Mouse (Mus musculus) liver, embryonic 16.5 days (tissue): Measurements from ENCODE around the gene Ccnd1. TPM values are rescaled to one million over a fixed set of nuclear protein-coding genes. Genes with fewer than 3 reads are reported as not detected.

Source experiments
- ATAC-seq: fragments of 200-750 bp; cut with Nextera tagmentation; 2 replicates; pipeline ENCODE4 v1.8.0; 2017; ENCODE audit warnings: low read depth, mild to moderate bottlenecking, moderate number of reproducible peaks, moderate library complexity
- H3K27ac ChIP-seq: fragments of 300-500 bp; sonication (generic); 2 replicates; pipeline ENCODE4 v1.5.1; 2014; ENCODE audit warnings: mild to moderate bottlenecking, low read length
- H3K27me3 ChIP-seq: fragments of 300-500 bp; sonication (generic); 2 replicates; pipeline ENCODE4 v1.6.1; 2014; ENCODE audit warnings: low read depth, low read length, mixed read lengths; ENCODE audit not compliant: control insufficient read depth, insufficient read depth
- H3K36me3 ChIP-seq: fragments of 300-500 bp; sonication (generic); 2 replicates; pipeline ENCODE4 v1.6.1; 2014; ENCODE audit warnings: mild to moderate bottlenecking; ENCODE audit not compliant: control insufficient read depth, insufficient read depth
- H3K4me1 ChIP-seq: fragments of 300-500 bp; sonication (generic); 2 replicates; pipeline ENCODE4 v1.6.1; 2014; ENCODE audit warnings: low read depth, low read length, mixed read lengths; ENCODE audit not compliant: control insufficient read depth
- H3K4me2 ChIP-seq: fragments of 300-500 bp; sonication (generic); 2 replicates; pipeline ENCODE4 v1.6.1; 2014; ENCODE audit warnings: low read depth, low read length, mixed read lengths
- H3K4me3 ChIP-seq: fragments of 300-500 bp; sonication (generic); 2 replicates; pipeline ENCODE4 v1.5.1; 2014; ENCODE audit warnings: low read depth, mild to moderate bottlenecking, low read length
- H3K9ac ChIP-seq: fragments of 300-500 bp; sonication (generic); 2 replicates; pipeline ENCODE4 v1.6.1; 2014; ENCODE audit warnings: low read depth, low read length
- H3K9me3 ChIP-seq: fragments of 300-500 bp; sonication (generic); replicated peaks from 2 replicates; pipeline ENCODE4 v1.6.1; 2016; ENCODE audit warnings: low read length; ENCODE audit not compliant: control insufficient read depth
- WGBS: fragments of 180-500 bp; shearing (Covaris S2); extraction: QIAGEN DNeasy Blood & Tissue Kit; methylation state at CpG from one replicate; pipeline ENCODE4 v1.1.7; 2014; ENCODE audit not compliant: insufficient replicate concordance; 5-methylcytosine and 5-hydroxymethylcytosine counted together
- polyA plus RNA-seq: library from polyadenylated mRNA; unstranded; fragments of >200 nt; fragmentation: Nextera tagmentation; extraction: Ambion mirVana; gene quantifications from 2 replicates; pipeline ENCODE4 v1.2.1, GENCODE M21; 2015

Gene Ccnd1
- polyA plus RNA-seq, 1 experiment from 2014 or later: 20.5 TPM

DNA sequence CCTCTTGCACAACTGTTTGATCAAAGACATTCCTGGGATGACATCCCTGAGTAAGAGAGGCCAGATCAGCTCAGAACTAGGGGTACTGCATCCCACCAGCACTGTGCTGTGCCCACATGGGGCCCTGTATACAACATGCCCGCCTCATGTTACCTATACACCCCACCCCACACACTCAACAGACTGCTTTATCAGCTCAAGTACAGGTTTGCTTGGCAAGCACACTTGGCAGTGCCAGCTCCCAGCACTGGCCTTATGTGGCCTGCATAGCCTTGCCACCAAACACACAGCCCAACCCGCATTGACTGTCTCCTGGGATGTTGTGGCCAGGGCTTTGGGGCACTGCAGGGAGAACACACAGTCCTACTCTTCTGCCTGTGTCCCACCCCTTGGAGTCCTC lies 12.1 kb downstream of the Ccnd1 start:
- no peaks in the 10 kb centered on the region; the same call in 1 of the 2 replicates for H3K4me1 ChIP-seq
- 0 out of 2 replicates have a peak, but pooled peaks have one; percentile 12 for ATAC-seq
- H3K27ac ChIP-seq: no peak overlapping the region
- H3K4me3 ChIP-seq: no peak overlapping the region
- no peaks in the 10 kb centered on the region for H3K36me3 ChIP-seq
- no peak overlapping the region for H3K4me2 ChIP-seq
- H3K9me3 ChIP-seq: no peaks in the 10 kb centered on the region
- H3K9ac ChIP-seq: no peak overlapping the region
- H3K27me3 ChIP-seq: no peaks in the 10 kb centered on the region
- 59% methylated on average over 2 of the region's 2 CpGs for WGBS

DNA sequence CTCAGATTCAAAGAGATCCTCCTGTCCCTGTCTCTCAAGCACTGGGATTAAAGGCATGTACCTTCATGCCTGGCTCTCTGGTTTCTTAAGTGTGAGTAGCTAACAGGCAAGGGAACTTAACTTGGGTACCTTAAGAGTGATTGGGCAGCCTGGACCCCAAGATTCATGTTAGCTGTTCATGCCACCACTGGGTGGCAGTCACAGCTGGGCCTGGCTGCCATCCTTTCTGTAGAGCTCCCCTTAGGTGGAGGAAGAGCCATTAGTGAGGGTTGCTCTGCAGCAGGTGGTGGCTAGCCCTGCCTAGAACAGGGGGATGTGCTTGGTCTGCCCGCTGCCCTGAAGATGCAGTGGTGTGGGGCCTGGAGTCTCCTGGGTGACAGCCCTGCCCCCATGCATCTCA lies 20.9 kb downstream of the Ccnd1 start:
- ATAC-seq: no peak
- WGBS: 79% methylated on average over 1 of the region's 1 CpGs

DNA sequence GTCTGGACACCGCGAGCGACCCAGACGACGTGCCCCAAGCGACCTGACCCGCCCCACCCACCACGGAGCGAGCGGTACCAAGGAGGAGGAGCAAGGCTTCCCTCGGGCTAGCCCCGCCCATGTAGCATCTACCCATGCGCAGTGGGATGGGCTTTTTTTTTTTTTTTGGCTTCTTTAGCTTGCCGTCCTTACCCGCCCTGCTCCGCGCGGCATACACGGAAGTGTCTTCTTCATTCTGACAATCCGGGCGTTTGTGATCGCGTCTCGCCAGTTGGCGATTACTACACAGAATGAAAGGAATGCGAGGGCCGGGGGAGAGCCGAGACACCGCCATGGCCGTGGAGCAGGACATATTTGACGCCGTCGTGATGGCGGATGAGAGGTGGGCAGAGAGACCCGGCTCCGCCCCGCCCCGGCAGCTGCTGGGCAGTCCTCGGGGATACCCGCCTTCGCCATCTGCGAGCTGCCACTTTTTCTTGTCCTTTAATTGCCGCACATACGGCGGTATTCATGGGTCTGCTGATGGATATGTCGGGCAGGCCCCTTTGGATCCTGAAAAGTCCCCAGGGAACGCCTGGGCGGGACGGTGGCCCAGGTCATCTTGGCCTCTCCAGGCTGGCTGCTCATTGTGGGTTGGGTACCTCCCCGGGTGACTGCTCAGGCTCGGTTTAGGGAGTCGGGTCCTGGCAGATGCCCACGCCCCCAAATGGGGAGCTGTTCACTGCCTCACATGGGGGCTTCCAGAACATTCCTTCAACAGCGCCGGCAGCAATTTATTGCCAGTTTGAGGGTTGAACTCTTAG lies 24.6 kb downstream of the Ccnd1 start, which contains the start of gene LTO1:
Gene LTO1, plus strand, starts transcription at position 153 of the 803 bp plus-strand sequence.
- peaks cover 13% of the 10 kb centered on the region for H3K4me1 ChIP-seq

More for the DNA sequence above, 20.9 kb downstream of the Ccnd1 start:
- Histone ChIP-seq H3K4me3 (no peak overlapping the region), H3K9ac (no peak overlapping the region), H3K4me1 (peaks cover 13% of the 10 kb centered on the region), H3K27ac (no peak overlapping the region), H3K27me3 (no peaks in the 10 kb centered on the region), H3K36me3 (no peaks in the 10 kb centered on the region; the same call in none of the 2 replicates), H3K9me3 (no peaks in the 10 kb centered on the region), H3K4me2 (no peak overlapping the region)

DNA sequence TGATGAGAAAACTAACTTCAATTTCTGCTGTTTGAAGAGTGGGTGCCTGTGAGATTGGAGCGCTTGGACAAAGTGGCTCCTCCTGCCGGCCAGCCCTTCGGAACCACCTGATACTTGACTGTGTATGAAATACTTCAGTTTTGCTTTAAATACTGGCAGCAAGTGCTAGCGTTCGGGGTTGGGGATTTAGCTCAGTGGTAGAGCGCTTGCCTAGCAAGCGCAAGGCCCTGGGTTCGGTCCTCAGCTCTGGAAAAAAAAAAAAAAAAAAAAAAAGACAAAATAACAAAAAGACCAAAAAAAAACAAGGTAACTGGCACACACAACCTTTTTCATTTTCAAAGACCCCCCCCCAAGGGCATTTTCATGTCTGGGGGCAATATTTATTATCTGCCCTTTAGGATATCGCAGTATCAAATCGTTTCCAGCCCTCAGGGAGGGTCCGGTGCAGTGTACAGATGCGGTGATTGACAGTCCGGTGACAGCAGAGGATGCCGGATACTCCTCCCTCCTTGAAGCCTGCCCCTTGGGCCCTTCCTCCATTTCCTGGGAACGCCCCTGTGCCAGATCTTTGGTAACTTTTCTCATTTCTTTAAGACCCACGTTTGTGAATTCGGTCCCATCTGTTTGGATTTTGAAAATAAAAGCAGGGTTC lies 25.3 kb downstream of the Ccnd1 start:
- H3K4me3 ChIP-seq: peak overlapping the region; percentile 94
- peaks cover 13% of the 10 kb centered on the region for H3K4me1 ChIP-seq
- peak overlapping the region; percentile 33; the same call in 1 of the 2 replicates for H3K27ac ChIP-seq
- peaks cover 4% of the 10 kb centered on the region for H3K27me3 ChIP-seq
- ATAC-seq: peak; percentile 86
- H3K4me2 ChIP-seq: peak overlapping the region; percentile 93
- 6% methylated on average over 17 of the region's 17 CpGs for WGBS
- H3K36me3 ChIP-seq: no peaks in the 10 kb centered on the region; the same call in none of the 2 replicates
- H3K9ac ChIP-seq: peak overlapping the region; percentile 85
- H3K9me3 ChIP-seq: no peaks in the 10 kb centered on the region

More for the DNA sequence above, 24.6 kb downstream of the Ccnd1 start, which contains the start of gene LTO1:
- peak within 1 kb of the TSS; percentile 33; the same call in 1 of the 2 replicates for H3K27ac ChIP-seq
- ATAC-seq: peak; percentile 94
- peak within 1 kb of the TSS; percentile 93 for H3K4me2 ChIP-seq
- H3K27me3 ChIP-seq: no peaks in the 10 kb centered on the region
- H3K4me3 ChIP-seq: peak within 1 kb of the TSS; percentile 94
- peak within 1 kb of the TSS; percentile 85 for H3K9ac ChIP-seq
- no peaks in the 10 kb centered on the region for H3K9me3 ChIP-seq
- WGBS: under 1% methylated on average over 55 of the region's 55 CpGs
- no peaks in the 10 kb centered on the region; the same call in none of the 2 replicates for H3K36me3 ChIP-seq

DNA sequence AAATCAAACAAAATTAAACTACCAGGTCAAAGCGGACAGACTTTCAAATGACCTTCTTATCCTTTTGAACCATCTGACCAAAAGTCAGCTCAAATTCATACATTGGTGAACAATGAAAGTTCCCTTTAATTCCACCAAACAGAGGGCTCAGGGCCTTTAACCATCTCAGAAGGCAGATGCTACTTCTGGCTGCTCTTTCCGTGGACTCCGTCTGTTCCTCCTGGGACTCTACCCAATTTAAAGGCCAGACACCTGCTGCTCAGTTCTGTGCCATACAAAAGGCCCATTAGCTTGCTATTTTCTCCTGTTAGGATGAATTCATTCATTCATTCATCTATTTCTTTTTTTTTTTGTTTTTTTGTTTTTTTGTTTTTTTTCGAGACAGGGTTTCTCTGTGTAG lies 26.8 kb downstream of the Ccnd1 start:
- Histone ChIP-seq H3K27me3 (peaks cover 5% of the 10 kb centered on the region), H3K9me3 (no peaks in the 10 kb centered on the region), H3K9ac (no peak overlapping the region), H3K4me1 (peaks cover 13% of the 10 kb centered on the region), H3K36me3 (no peaks in the 10 kb centered on the region; the same call in 1 of the 2 replicates), H3K4me2 (no peak overlapping the region), H3K4me3 (no peak overlapping the region), H3K27ac (no peak overlapping the region)
- 74% methylated on average over 4 of the region's 4 CpGs for WGBS
- no peak for ATAC-seq

DNA sequence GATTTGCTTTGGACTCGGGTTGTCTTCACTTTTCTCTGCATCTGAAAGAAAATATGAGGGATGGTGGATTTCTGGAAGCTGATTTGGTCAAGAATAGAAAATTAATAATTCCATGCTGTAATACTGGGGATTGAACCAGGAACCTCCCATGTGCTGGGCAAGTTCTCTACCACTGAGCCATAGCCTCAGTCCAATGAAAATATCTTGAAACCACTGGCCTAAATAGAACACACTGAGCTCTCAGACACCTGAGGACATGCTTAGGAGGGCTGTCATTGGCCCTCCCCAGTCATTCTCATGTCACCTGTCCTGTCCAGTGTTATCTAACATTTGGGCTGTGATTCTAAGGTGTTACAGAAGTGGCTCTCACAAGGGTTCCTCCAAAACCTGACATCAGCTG lies 28.6 kb downstream of the Ccnd1 start:
- ATAC-seq: no peak
- Histone ChIP-seq H3K27ac (no peak overlapping the region), H3K4me3 (no peak overlapping the region), H3K9ac (no peak overlapping the region), H3K4me2 (no peak overlapping the region), H3K36me3 (no peaks in the 10 kb centered on the region), H3K27me3 (peaks cover 5% of the 10 kb centered on the region), H3K9me3 (no peaks in the 10 kb centered on the region), H3K4me1 (peaks cover 11% of the 10 kb centered on the region)
- WGBS: 51% methylated on average over 1 of the region's 1 CpGs

DNA sequence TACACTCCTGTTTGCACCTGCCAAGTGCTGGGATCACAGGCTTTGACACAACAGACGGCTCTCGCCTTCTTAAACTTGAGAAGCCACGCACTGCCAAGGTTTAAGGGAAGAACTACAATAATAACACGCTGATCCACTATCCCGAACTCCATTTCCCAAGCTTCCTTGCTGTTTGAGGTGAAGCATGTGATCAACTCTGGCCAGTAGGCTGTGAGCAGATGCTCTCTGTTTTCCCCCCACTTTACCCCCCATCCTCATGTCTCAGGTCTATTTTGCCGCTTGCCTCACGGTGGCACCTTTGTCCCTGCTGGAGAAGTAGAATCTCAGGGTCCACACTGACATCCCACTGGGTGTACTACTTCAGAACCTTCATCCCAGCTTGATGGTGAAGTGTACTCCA lies 31.0 kb downstream of the Ccnd1 start:
- no peak overlapping the region for H3K27ac ChIP-seq
- H3K27me3 ChIP-seq: peaks cover 5% of the 10 kb centered on the region
- no peak overlapping the region for H3K4me2 ChIP-seq
- WGBS: 38% methylated on average over 7 of the region's 7 CpGs
- no peaks in the 10 kb centered on the region; the same call in 1 of the 2 replicates for H3K4me1 ChIP-seq
- H3K4me3 ChIP-seq: no peak overlapping the region
- ATAC-seq: no peak
- no peak overlapping the region for H3K9ac ChIP-seq
- H3K9me3 ChIP-seq: peaks cover 2% of the 10 kb centered on the region; the same call in 1 of the 2 replicates
- H3K36me3 ChIP-seq: no peaks in the 10 kb centered on the region

DNA sequence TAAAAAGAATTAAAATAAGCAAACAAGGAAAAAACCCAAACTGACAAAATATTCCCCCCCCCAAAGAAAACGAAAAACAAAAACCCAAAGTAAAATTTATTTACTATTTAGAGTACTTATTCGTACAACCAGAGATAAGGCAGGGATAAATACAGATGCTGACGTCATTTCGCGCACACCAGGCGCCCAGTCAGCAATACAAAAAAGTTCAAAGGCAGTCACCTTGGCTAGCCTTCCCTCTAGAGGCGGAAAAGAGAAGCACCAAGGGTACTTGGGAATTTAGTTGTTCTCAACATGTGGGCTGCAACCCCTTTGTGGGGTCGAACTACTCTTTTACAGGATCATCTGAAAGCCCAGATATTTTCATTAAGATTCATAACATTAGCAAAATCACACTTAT lies 31.9 kb downstream of the Ccnd1 start:
- no peak overlapping the region for H3K4me3 ChIP-seq
- no peak overlapping the region for H3K27ac ChIP-seq
- no peak for ATAC-seq
- no peak overlapping the region for H3K4me2 ChIP-seq
- no peaks in the 10 kb centered on the region; the same call in 1 of the 2 replicates for H3K4me1 ChIP-seq
- H3K9me3 ChIP-seq: peaks cover 2% of the 10 kb centered on the region; the same call in 1 of the 2 replicates
- no peak overlapping the region for H3K9ac ChIP-seq
- 10% methylated on average over 8 of the region's 8 CpGs for WGBS
- H3K36me3 ChIP-seq: no peaks in the 10 kb centered on the region
- H3K27me3 ChIP-seq: peaks cover 5% of the 10 kb centered on the region
